Mouse (Mus musculus) adrenal gland, postnatal 4 days (tissue): ENCODE results near the gene Spp2. TPM values are rescaled to one million over a fixed set of nuclear protein-coding genes. Genes with fewer than 3 reads are reported as not detected.

Experiments used
- DNase-seq, 2 experiments: peaks; one replicate each; pipeline ENCODE4 v3.0.0; 2021 to 2022; ENCODE audit warnings: low spot score in 2 of 2, mixed read lengths in 2 of 2
- long read RNA-seq, 2 experiments: library from polyadenylated mRNA; stranded (forward); transcript quantifications; one replicate each; pipeline ENCODE4 v2.0.0; 2021
- total RNA-seq, 2 experiments: library from RNA; stranded (reverse); gene quantifications; 2 replicates each; pipeline ENCODE4 v1.2.3; 2021

Gene Spp2
- 10 to 100 TPM; 42.2 to 83.6 TPM for total RNA-seq
- long read RNA-seq, experiment 1, transcript Spp2-201 (8 exons, 928 nt): major isoform, 54 of 57 reads
- long read RNA-seq, experiment 1, partial matches to known transcripts: 0 of 57 reads
- long read RNA-seq, experiment 1, other reads (novel, unspliced or antisense): 3 of 57 reads
- long read RNA-seq, experiment 2, transcript Spp2-201 (8 exons, 928 nt): major isoform, 73 of 79 reads
- long read RNA-seq, experiment 2, partial matches to known transcripts: 4 of 79 reads
- long read RNA-seq, experiment 2, other reads (novel, unspliced or antisense): 1 of 79 reads

GRCm38 (mm10) chr1:88406807-88407198 is at the start of gene Spp2:
Gene Spp2, plus strand, starts transcription at chr1:88406961.
- DNase-seq: no peak

GRCm38 (mm10) chr1:88357458-88358090 is 49.2 kb upstream of the Spp2 start:
- no peak for DNase-seq

- DNase-seq: no peak
Observed at GRCm38 (mm10) chr1:88358102-88358654, 48.6 kb upstream of the Spp2 start.

GRCm38 (mm10) chr1:88361085-88361484 is 45.7 kb upstream of the Spp2 start:
- DNase-seq: no peak

- no peak for DNase-seq
Observed at GRCm38 (mm10) chr1:88366881-88367644, 39.7 kb upstream of the Spp2 start.

- DNase-seq: no peak
Observed at GRCm38 (mm10) chr1:88378446-88378845, 28.3 kb upstream of the Spp2 start.

- no peak for DNase-seq
Observed at GRCm38 (mm10) chr1:88391632-88392031, 15.1 kb upstream of the Spp2 start.

GRCm38 (mm10) chr1:88393321-88393720 is 13.4 kb upstream of the Spp2 start:
- DNase-seq: no peak

- DNase-seq: no peak
Observed at GRCm38 (mm10) chr1:88403378-88403777, 3.4 kb upstream of the Spp2 start.

- no peak for DNase-seq
Observed at GRCm38 (mm10) chr1:88406078-88406806, 519 bp upstream of the Spp2 start.

- no peak for DNase-seq
Observed at GRCm38 (mm10) chr1:88408340-88408739, 1.6 kb downstream of the Spp2 start.

- no peak for DNase-seq
Observed at GRCm38 (mm10) chr1:88412013-88412412, 5.3 kb downstream of the Spp2 start.

GRCm38 (mm10) chr1:88418943-88419342 is 12.2 kb downstream of the Spp2 start:
- no peak for DNase-seq

GRCm38 (mm10) chr1:88422045-88422444 is 15.3 kb downstream of the Spp2 start:
- DNase-seq: no peak

- no peak for DNase-seq
Observed at GRCm38 (mm10) chr1:88422846-88423395, 16.2 kb downstream of the Spp2 start.

GRCm38 (mm10) chr1:88424602-88425252 is 18.0 kb downstream of the Spp2 start:
- peak; percentile 39 to 49 for DNase-seq

GRCm38 (mm10) chr1:88427987-88428741 is 21.4 kb downstream of the Spp2 start:
- DNase-seq: no peak

GRCm38 (mm10) chr1:88429413-88429812 is 22.7 kb downstream of the Spp2 start:
- DNase-seq: no peak

- no peak for DNase-seq
Observed at GRCm38 (mm10) chr1:88431262-88431661, 24.5 kb downstream of the Spp2 start.

- DNase-seq: no peak
Observed at GRCm38 (mm10) chr1:88432601-88433000, 25.8 kb downstream of the Spp2 start.
